Mouse (Mus musculus) gastrocnemius, postnatal 14 days (tissue): Measurements from ENCODE around the gene Atp2b4. TPM values are rescaled to one million over a fixed set of nuclear protein-coding genes. Genes with fewer than 3 reads are reported as not detected.
A peak's percentile ranks its signal among the peaks of the same experiment; 100 is the strongest.
"Not testable (repeated sequence)": the region's sequence is repeated elsewhere in the genome, so short reads cannot be mapped to it uniquely, and the experiment has no call there.

Experiments
- DNase-seq: peaks from one replicate; pipeline ENCODE4 v3.0.0; 2021; ENCODE audit warnings: mixed read lengths
- intact Hi-C: fragments of 180-260 bp; cut with DNase I; formaldehyde crosslinking; loops from one replicate; pipeline ENCODE4 v1.15.1; 2025; ENCODE audit warnings: low total_unique reads
- total RNA-seq, 2 experiments: library from RNA; stranded (reverse); gene quantifications; 2 replicates each; pipeline ENCODE4 v1.2.3; 2021

Gene Atp2b4
- total RNA-seq, 2 experiments from 2014 or later = 22.1 to 24.4 TPM

- intact Hi-C loops = no loop called here
- DNase-seq = no peak
Measured at GRCm38 (mm10) chr1:133712288-133713008, 88.4 kb downstream of the Atp2b4 start.

- intact Hi-C loops = no loop called here
Measured at GRCm38 (mm10) chr1:133711376-133711775, 89.5 kb downstream of the Atp2b4 start.

GRCm38 (mm10) chr1:133710895-133711294 is 89.9 kb downstream of the Atp2b4 start:
- no peak for DNase-seq
- intact Hi-C loops = no loop called here

More at GRCm38 (mm10) chr1:133711376-133711775, 89.5 kb downstream of the Atp2b4 start:
- DNase-seq = no peak

GRCm38 (mm10) chr1:133709292-133709691 is 91.5 kb downstream of the Atp2b4 start:
- intact Hi-C loops = no loop called here
- no peak for DNase-seq

- intact Hi-C loops, DNase-seq: not testable (repeated sequence)
Measured at GRCm38 (mm10) chr1:133701824-133702223, 99.0 kb downstream of the Atp2b4 start.

- DNase-seq = no peak
- intact Hi-C loops = no loop called here
Measured at GRCm38 (mm10) chr1:133697935-133698620, 102.8 kb downstream of the Atp2b4 start.

GRCm38 (mm10) chr1:133695901-133696300 is 104.9 kb downstream of the Atp2b4 start:
- no peak for DNase-seq
- intact Hi-C loops = no loop called here

GRCm38 (mm10) chr1:133694876-133695275 is 106.0 kb downstream of the Atp2b4 start:
- intact Hi-C loops = no loop called here
- no peak for DNase-seq

GRCm38 (mm10) chr1:133694301-133694700 is 106.5 kb downstream of the Atp2b4 start:
- intact Hi-C loops = no loop called here
- no peak for DNase-seq

GRCm38 (mm10) chr1:133693536-133694114 is 107.2 kb downstream of the Atp2b4 start:
- intact Hi-C loops = no loop called here
- no peak for DNase-seq

- no peak for DNase-seq
- intact Hi-C loops = no loop called here
Measured at GRCm38 (mm10) chr1:133692195-133692594, 108.6 kb downstream of the Atp2b4 start.

GRCm38 (mm10) chr1:133691046-133691445 is 109.8 kb downstream of the Atp2b4 start:
- intact Hi-C loops = no loop called here

GRCm38 (mm10) chr1:133689897-133690296 is 110.9 kb downstream of the Atp2b4 start, which contains the start of gene Lax1:
TSS of gene Lax1 (minus strand) at chr1:133690108.
- no peak for DNase-seq
- intact Hi-C loops = no loop called here

More at GRCm38 (mm10) chr1:133691046-133691445, 109.8 kb downstream of the Atp2b4 start:
- DNase-seq = no peak

- intact Hi-C loops = no loop called here
- DNase-seq = no peak
Measured at GRCm38 (mm10) chr1:133688301-133688700, 112.5 kb downstream of the Atp2b4 start.

GRCm38 (mm10) chr1:133685749-133686519 is 114.9 kb downstream of the Atp2b4 start:
- peak; percentile 75 for DNase-seq
- intact Hi-C loops = no loop called here

- no peak for DNase-seq
- intact Hi-C loops = no loop called here
Measured at GRCm38 (mm10) chr1:133671801-133672200, 129.0 kb downstream of the Atp2b4 start.

GRCm38 (mm10) chr1:133671266-133671665 is 129.6 kb downstream of the Atp2b4 start:
- DNase-seq = no peak
- intact Hi-C loops = no loop called here

GRCm38 (mm10) chr1:133670776-133671175 is 130.1 kb downstream of the Atp2b4 start:
- intact Hi-C loops = no loop called here
- no peak for DNase-seq

- no peak for DNase-seq
- intact Hi-C loops = no loop called here
Measured at GRCm38 (mm10) chr1:133670190-133670589, 130.7 kb downstream of the Atp2b4 start.

GRCm38 (mm10) chr1:133668618-133669017 is 132.2 kb downstream of the Atp2b4 start:
- intact Hi-C loops = no loop called here

More at GRCm38 (mm10) chr1:133668618-133669017, 132.2 kb downstream of the Atp2b4 start:
- DNase-seq = no peak
